Mouse (Mus musculus) naive thymus-derived CD4-positive, alpha-beta T cell, adult 2 months (primary cell): ENCODE data around the gene Olfr812.
"Not testable (repeated sequence)": the region's sequence is repeated elsewhere in the genome, so short reads cannot be mapped to it uniquely, and the experiment has no call there.

ENCODE experiments used
- DNase-seq: peaks from one replicate; pipeline ENCODE4 v3.0.0-alpha.2; 2011; ENCODE audit warnings: low read depth

Olfr812 gene

DNA sequence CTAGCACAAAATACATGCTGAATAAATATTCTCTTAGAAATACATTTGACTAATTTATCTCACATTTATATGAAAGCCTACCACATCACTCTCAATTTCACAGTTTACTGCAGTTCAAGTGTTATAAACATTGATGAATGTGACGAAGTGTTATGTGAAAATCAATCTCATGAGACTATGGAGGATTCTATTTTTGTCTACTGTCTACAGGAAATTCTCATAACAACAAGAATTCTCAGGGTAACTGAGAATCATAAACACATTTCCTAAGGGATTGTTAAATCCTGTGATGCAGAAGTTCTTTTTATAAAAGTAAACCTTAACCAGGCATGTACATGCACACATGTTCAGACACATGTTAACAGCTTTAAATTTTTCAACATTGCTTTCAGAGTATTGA, at the start of gene Olfr812:
Gene Olfr812 (minus strand): TSS at position 101 of the 400 bp plus-strand sequence.
- DNase-seq = no peak

DNA sequence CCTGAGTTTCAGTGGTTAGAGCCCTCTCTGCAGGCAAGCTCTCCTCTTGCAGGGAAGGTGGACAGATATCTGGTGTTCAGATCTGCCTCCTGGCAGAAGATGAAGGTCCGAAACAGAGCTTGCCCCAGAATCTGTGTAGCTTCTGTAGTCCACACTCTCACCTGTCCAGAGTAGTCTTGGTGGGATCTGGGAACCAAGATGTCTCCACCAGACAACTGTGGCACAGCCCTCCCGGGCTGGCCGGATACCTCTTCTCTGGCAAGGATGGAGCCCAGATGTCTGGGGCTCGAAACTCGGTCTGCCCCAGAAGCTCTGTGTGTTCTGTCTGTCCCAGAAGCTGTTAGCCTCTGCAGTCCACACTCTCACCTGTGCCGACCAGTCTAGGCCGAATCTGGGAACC, 40.0 kb upstream of the Olfr812 start:
- no peak for DNase-seq

GRCm38 (mm10) chr10:129885496-129885895, 39.6 kb upstream of the Olfr812 start:
- not testable (repeated sequence) for DNase-seq

DNA sequence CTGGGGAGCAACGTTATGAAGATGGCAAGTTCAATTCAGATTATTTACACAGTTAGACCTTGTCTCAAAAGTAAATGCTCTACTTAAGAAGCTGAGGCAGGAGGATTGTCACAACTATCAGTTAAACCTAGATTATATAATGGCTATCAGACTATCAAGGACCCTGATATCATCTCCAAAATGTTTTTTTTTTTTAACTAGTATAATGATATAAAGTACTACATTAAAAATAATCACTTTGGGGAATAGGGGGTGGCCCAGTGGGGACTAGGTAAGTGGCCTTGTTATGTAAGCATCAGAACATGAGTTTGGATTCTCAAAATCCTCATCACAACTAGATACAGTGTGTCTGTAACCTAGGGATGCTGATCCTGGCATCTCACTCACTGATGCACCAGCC, 33.9 kb upstream of the Olfr812 start, which contains the start of gene Olfr814:
Gene Olfr814 (minus strand): TSS at position 101 of the 400 bp plus-strand sequence.
- DNase-seq = not testable (repeated sequence)

- no peak for DNase-seq
These were observed 9.2 kb upstream of the Olfr812 start, which contains the start of gene Olfr813 for GRCm38 (mm10) chr10:129855067-129855466. Gene Olfr813 (plus strand): TSS chr10:129855367.

DNA sequence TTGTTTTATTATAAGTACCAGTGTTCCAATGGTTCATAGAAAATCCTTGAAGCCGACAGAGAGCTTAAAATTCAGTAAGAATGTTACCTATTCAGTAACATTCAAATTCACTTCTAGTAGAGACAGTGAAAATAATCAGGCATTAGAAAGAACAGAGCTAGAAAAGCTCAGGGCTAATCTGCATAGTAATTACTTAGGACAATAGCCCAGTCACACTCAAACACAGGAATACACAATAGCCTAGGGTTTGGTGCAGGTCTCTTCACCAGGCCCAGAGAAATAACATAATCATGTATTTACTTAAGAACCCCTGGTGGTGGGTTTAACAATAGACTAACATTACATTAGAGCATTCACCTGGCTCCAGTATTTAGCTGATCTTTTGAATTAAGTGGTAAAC, 1.4 kb upstream of the Olfr812 start:
- DNase-seq = no peak

GRCm38 (mm10) chr10:129804296-129804695, 41.6 kb downstream of the Olfr812 start, which contains the start of gene Olfr811:
Gene Olfr811 (minus strand): TSS chr10:129804396.
- no peak for DNase-seq

GRCm38 (mm10) chr10:129794817-129795216, 51.1 kb downstream of the Olfr812 start, which contains the start of gene Olfr810:
Gene Olfr810 (minus strand): TSS chr10:129794917.
- no peak for DNase-seq
